Mouse (Mus musculus) embryonic fibroblast, embryonic 13.5 days (primary cell): Measurements from ENCODE around the gene Rps27.

Source experiments
- CTCF ChIP-seq: IDR thresholded peaks from 2 replicates; pipeline ENCODE4 v1.5.1; 2011; ENCODE audit warnings: mild to moderate bottlenecking, control low read depth, low read length, moderate library complexity, borderline replicate concordance; ENCODE audit not compliant: insufficient read depth
- POLR2A ChIP-seq: IDR thresholded peaks from 2 replicates; pipeline ENCODE4 v1.6.1; 2011; ENCODE audit warnings: low read depth, mild to moderate bottlenecking, control low read depth, low read length, moderate library complexity

GRCm38 (mm10) chr3:90241669-90242358, 28.4 kb upstream of the Rps27 start:
- TF ChIP-seq CTCF (no peak), POLR2A (no peak)
